Mouse (Mus musculus): Measurements from ENCODE around the gene Fchsd2.

DNA sequence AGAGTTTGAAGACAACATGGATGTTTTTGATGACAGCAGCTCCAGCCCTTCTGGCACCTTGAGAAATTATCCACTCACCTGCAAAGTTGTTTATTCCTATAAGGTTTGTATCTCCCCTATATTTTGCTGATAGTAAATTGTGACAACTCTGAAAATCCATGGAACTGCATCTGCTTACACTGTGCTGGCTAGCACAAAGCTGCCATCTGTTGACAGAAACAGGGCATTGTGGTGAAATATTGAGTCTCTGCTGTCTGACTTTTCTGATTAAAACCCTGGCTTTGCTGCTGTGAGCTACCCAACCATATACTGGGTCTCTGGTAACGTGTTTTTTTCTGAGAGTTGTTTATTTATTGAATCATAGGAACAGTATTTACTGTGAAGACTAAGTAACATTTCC, 178.9 kb downstream of the Fchsd2 start:
- TF ChIP-seq POLR2A (IDR thresholded peaks at IDR 0.05; ENCODE audit: extremely low read depth, insufficient read depth, low read length): no peak
- TF ChIP-seq CTCF (IDR thresholded peaks at IDR 0.05; ENCODE audit: extremely low read depth, insufficient read depth, low read length): peak; percentile 57; the same call in 1 of the 2 replicates
